Mouse (Mus musculus): Measurements from ENCODE around the gene Arnt. TPM values are rescaled to one million over a fixed set of nuclear protein-coding genes. Genes with fewer than 3 reads are reported as not detected.

The Arnt gene
- polyA plus RNA-seq (2015; fragmentation: Nextera tagmentation; extraction: Ambion mirVana) = 15.7 and 19.9 TPM in 2 replicates

GRCm38 (mm10) chr3:95434136-95434982, at the start of gene Arnt:
Arnt (plus strand) TSS chr3:95434388.

GRCm38 (mm10) chr3:95402741-95403140, 31.4 kb upstream of the Arnt start, which contains the start of gene 4930558C23Rik:
4930558C23Rik (minus strand) TSS chr3:95402841.

GRCm38 (mm10) chr3:95499024-95499423, 64.8 kb downstream of the Arnt start, which contains the start of gene Ctsk:
Ctsk (plus strand) TSS chr3:95499256.

GRCm38 (mm10) chr3:95526622-95527211, 92.5 kb downstream of the Arnt start, which contains the start of gene Ctss:
Ctss (plus strand) TSS chr3:95526786.

Other genes with a start within 250 kb of the Arnt start
- 2.8 and 3.5 TPM in 2 replicates for gene Gabpb2, start 216.5 kb upstream of the Arnt start, polyA plus RNA-seq (2015; fragmentation: Nextera tagmentation; extraction: Ambion mirVana)
- 57.9 and 95.8 TPM in 2 replicates for gene Cdc42se1, start 205.7 kb upstream of the Arnt start, polyA plus RNA-seq (2015; fragmentation: Nextera tagmentation; extraction: Ambion mirVana)
- gene Mllt11, start 202.2 kb upstream of the Arnt start, polyA plus RNA-seq (2015; fragmentation: Nextera tagmentation; extraction: Ambion mirVana) = 18.0 and 49.5 TPM in 2 replicates
- gene Gm128, start 192.8 kb upstream of the Arnt start, polyA plus RNA-seq (2015; fragmentation: Nextera tagmentation; extraction: Ambion mirVana) = 0.20 and 0.50 TPM in 2 replicates
- not detected in 2 replicates for gene Bnipl, start 183.2 kb upstream of the Arnt start, polyA plus RNA-seq (2015; fragmentation: Nextera tagmentation; extraction: Ambion mirVana)
- 66.6 and 126 TPM in 2 replicates for gene Mindy1, start 153.0 kb upstream of the Arnt start, polyA plus RNA-seq (2015; fragmentation: Nextera tagmentation; extraction: Ambion mirVana)
- 16.3 and 23.8 TPM in 2 replicates for gene Prune1, start 152.3 kb upstream of the Arnt start, polyA plus RNA-seq (2015; fragmentation: Nextera tagmentation; extraction: Ambion mirVana)
- gene Anxa9, start 127.2 kb upstream of the Arnt start, polyA plus RNA-seq (2015; fragmentation: Nextera tagmentation; extraction: Ambion mirVana) = 1.3 and 1.6 TPM in 2 replicates
- 109 and 186 TPM in 2 replicates for gene Cers2, start 119.6 kb upstream of the Arnt start, polyA plus RNA-seq (2015; fragmentation: Nextera tagmentation; extraction: Ambion mirVana)
- gene Setdb1, start 77.2 kb upstream of the Arnt start, polyA plus RNA-seq (2015; fragmentation: Nextera tagmentation; extraction: Ambion mirVana) = 12.2 and 16.5 TPM in 2 replicates
- not detected in 2 replicates for gene 4930558C23Rik, start 31.5 kb upstream of the Arnt start, polyA plus RNA-seq (2015; fragmentation: Nextera tagmentation; extraction: Ambion mirVana)
- 22.2 and 44.4 TPM in 2 replicates for gene Ctsk, start 64.9 kb downstream of the Arnt start, polyA plus RNA-seq (2015; fragmentation: Nextera tagmentation; extraction: Ambion mirVana)
- gene Ctss, start 92.4 kb downstream of the Arnt start, polyA plus RNA-seq (2015; fragmentation: Nextera tagmentation; extraction: Ambion mirVana) = 61.3 and 65.8 TPM in 2 replicates
- gene Hormad1, start 125.3 kb downstream of the Arnt start, polyA plus RNA-seq (2015; fragmentation: Nextera tagmentation; extraction: Ambion mirVana) = 0.11 TPM in 1 of 2 replicates, not detected in the other
- gene Golph3l, start 154.5 kb downstream of the Arnt start, polyA plus RNA-seq (2015; fragmentation: Nextera tagmentation; extraction: Ambion mirVana) = 31.9 and 34.9 TPM in 2 replicates
- gene Ensa, start 190.6 kb downstream of the Arnt start, polyA plus RNA-seq (2015; fragmentation: Nextera tagmentation; extraction: Ambion mirVana) = 65.8 and 73.1 TPM in 2 replicates
- gene Mcl1, start 224.4 kb downstream of the Arnt start, polyA plus RNA-seq (2015; fragmentation: Nextera tagmentation; extraction: Ambion mirVana) = 79.8 and 89.8 TPM in 2 replicates

Data from adrenal gland, postnatal 0 days (tissue).